Mouse (Mus musculus): Measurements from ENCODE around the gene Sapcd1. TPM values are rescaled to one million over a fixed set of nuclear protein-coding genes. Genes with fewer than 3 reads are reported as not detected.
A peak's percentile ranks its signal among the peaks of the same experiment; 100 is the strongest.

Gene Sapcd1
- polyA plus RNA-seq (2016; fragmentation: Nextera tagmentation; extraction: Ambion mirVana): 5.2 and 5.6 TPM in 2 replicates

DNA sequence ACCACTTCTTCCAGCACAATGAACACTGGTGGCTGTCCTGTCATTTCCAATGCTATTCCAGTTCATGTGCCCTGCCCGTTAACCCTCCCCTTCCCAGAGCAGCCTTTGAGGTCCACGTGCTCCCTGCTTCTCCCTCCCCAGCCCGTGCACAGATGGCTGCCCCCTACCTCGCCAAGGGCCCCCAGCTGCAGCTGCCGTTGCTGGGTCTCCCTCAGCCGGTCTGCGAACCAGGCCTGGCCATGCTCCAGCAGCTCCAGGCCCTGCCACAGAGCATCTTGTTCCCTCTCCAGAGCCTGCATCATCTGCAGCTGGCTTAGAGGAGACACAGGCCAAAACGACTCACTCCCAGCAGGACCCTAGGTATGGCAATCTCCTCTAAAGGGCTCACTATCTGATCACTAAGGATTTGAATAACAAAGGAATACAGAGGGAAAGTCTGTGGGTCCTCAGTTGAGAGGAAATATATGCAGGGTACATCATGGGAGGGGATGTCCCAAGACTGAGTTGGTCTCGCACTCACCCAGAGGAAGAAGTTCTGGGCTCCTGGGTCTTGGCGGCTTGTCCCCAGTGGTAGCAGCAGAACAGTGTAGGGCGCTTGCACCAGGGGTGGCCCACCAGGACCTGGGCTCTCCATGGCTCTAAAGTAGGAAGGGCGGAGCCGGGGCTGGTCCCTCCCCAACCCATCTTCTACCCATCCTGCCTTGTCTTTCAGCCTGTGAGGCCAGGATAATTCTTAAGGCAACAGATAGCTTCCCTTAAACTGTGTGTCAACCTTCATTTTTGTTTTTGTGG is at the start of gene Sapcd1:
TSS of gene Sapcd1 (minus strand) at position 740 of the 792 bp plus-strand sequence.
- peak within 1 kb of the TSS; percentile 37 for H3K4me3 ChIP-seq
- WGBS: 32% methylated on average over 13 of the region's 13 CpGs
- H3K4me1 ChIP-seq (replicated peaks): peaks cover 73% of the 10 kb centered on the region
- peak; percentile 57 for DNase-seq (ENCODE audit: low spot score)
- peak within 1 kb of the TSS; percentile 80 for H3K27ac ChIP-seq
- H3K36me3 ChIP-seq: no peaks in the 10 kb centered on the region
- H3K27me3 ChIP-seq (ENCODE audit: insufficient read depth, poor library complexity, severe bottlenecking): peaks cover 3% of the 10 kb centered on the region; the same call in 1 of the 2 replicates
- no peaks in the 10 kb centered on the region for H3K9me3 ChIP-seq

DNA sequence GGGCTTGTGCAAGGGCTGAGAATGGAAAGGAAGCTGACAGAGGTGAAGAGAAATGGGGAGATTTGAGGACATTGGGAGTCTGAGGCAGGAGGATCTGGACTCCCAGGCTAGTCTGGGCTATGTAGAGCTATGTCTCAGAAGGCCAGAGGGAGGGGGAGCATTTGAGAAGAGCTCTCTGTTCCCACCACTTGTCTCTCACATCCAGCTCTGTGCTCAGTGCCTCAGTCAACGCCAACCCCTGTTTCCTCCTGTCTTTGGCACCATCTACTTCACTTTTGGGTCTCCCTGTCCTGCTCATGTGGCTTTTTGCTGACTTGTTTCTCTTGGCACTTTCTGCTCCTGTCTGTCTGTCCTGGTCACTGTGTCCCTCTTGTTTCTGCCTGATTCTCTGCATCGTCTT is 49.5 kb upstream of the Sapcd1 start:
- peaks cover 15% of the 10 kb centered on the region for H3K27me3 ChIP-seq (ENCODE audit: insufficient read depth, poor library complexity, severe bottlenecking)
- peak overlapping the region; percentile 82 for H3K27ac ChIP-seq
- DNase-seq (ENCODE audit: low spot score): no peak
- H3K36me3 ChIP-seq: no peaks in the 10 kb centered on the region
- 43% methylated on average over 2 of the region's 2 CpGs for WGBS
- peaks cover 41% of the 10 kb centered on the region for H3K4me1 ChIP-seq (replicated peaks)
- H3K4me3 ChIP-seq: peak overlapping the region; percentile 45
- H3K9me3 ChIP-seq: no peaks in the 10 kb centered on the region

DNA sequence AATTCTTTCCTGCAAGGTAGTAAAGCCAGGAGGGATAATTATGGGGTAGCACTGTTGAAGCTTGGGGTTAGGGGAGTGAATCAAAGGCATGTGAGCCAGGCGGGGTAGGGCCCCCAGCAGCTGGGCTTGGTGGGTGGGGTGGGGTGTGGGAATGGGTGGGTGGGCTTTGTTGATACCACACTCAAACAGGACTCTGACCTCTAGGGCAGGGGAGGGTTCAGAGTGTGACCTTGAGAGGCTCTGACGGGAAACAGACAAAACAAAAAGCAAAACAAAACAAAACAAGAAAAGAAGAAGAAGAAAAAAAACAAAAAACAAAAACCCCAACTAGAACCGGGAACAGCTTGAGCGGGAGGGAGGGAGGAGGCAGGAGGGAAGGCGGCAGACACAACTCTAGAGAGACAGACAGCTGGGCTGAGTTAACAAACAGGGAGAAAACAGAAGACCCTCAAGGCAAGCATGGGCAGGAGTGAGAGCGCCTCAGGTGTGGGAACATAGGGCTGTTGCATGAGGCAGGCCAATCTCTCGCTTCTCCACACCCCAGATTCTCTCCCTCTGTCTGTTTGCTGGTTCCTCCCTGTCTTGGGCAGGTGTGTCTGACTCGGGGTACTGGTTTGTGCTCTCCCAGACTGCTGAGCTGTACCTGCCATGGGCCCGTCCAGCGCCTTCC is 48.8 kb upstream of the Sapcd1 start, which contains the start of gene Ly6g6e:
TSS of gene Ly6g6e (plus strand) at position 396 of the 670 bp plus-strand sequence.
- Histone ChIP-seq H3K36me3 (no peaks in the 10 kb centered on the region), H3K4me3 (peak within 1 kb of the TSS; percentile 45), H3K9me3 (no peaks in the 10 kb centered on the region), H3K27me3 (ENCODE audit: insufficient read depth, poor library complexity, severe bottlenecking) (peaks cover 15% of the 10 kb centered on the region), H3K27ac (peak within 1 kb of the TSS; percentile 82), H3K4me1 (replicated peaks) (peaks cover 41% of the 10 kb centered on the region)
- 25% methylated on average over 10 of the region's 10 CpGs for WGBS
- DNase-seq (ENCODE audit: low spot score): no peak

DNA sequence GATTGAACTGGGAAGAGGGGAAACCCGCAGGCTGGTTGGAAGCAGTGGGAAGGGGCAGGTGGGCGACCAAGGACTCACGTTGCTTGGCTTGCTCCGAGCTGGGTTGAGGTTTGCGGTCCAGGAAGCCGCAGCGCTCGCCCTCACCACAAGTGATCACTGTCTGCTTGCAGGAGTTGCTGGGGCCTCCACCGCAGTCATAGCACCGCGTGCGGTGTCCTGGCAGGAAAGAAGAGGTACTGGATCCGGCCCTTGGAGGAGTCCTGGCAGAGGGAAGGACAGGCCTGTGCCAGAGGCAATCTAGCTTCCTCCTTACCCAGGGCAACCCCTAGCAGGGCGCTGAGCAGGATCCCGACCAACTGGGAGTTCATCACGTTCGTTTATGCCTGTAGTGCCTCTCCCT is 46.3 kb upstream of the Sapcd1 start:
- no peak for DNase-seq (ENCODE audit: low spot score)

GRCm38 (mm10) chr17:35071454-35071853 is 43.6 kb upstream of the Sapcd1 start:
- no peaks in the 10 kb centered on the region for H3K36me3 ChIP-seq
- WGBS: 82% methylated on average over 9 of the region's 9 CpGs
- no peak for DNase-seq (ENCODE audit: low spot score)
- no peak overlapping the region for H3K27ac ChIP-seq
- H3K27me3 ChIP-seq (ENCODE audit: insufficient read depth, poor library complexity, severe bottlenecking): peaks cover 28% of the 10 kb centered on the region
- H3K4me3 ChIP-seq: no peak overlapping the region
- no peaks in the 10 kb centered on the region for H3K9me3 ChIP-seq
- H3K4me1 ChIP-seq (replicated peaks): peaks cover 9% of the 10 kb centered on the region

More for the DNA sequence above, 46.3 kb upstream of the Sapcd1 start:
- Histone ChIP-seq H3K27ac (peak overlapping the region; percentile 50), H3K36me3 (no peaks in the 10 kb centered on the region), H3K27me3 (ENCODE audit: insufficient read depth, poor library complexity, severe bottlenecking) (peaks cover 8% of the 10 kb centered on the region; the same call in 1 of the 2 replicates), H3K4me3 (no peak overlapping the region), H3K9me3 (no peaks in the 10 kb centered on the region), H3K4me1 (replicated peaks) (peaks cover 28% of the 10 kb centered on the region)
- 56% methylated on average over 17 of the region's 17 CpGs for WGBS

- Histone ChIP-seq H3K27ac (no peak overlapping the region), H3K27me3 (ENCODE audit: insufficient read depth, poor library complexity, severe bottlenecking) (peaks cover 36% of the 10 kb centered on the region), H3K4me3 (no peak overlapping the region), H3K9me3 (no peaks in the 10 kb centered on the region), H3K36me3 (no peaks in the 10 kb centered on the region), H3K4me1 (replicated peaks) (peaks cover 9% of the 10 kb centered on the region)
- 61% methylated on average over 6 of the region's 6 CpGs for WGBS
- no peak for DNase-seq (ENCODE audit: low spot score)
Measured at GRCm38 (mm10) chr17:35070556-35071229, 42.9 kb upstream of the Sapcd1 start.

GRCm38 (mm10) chr17:35068213-35068914 is 40.5 kb upstream of the Sapcd1 start:
- Histone ChIP-seq H3K4me1 (replicated peaks) (peaks cover 29% of the 10 kb centered on the region), H3K4me3 (no peak overlapping the region), H3K9me3 (no peaks in the 10 kb centered on the region), H3K27ac (no peak overlapping the region), H3K27me3 (ENCODE audit: insufficient read depth, poor library complexity, severe bottlenecking) (peaks cover 55% of the 10 kb centered on the region), H3K36me3 (peaks cover 1% of the 10 kb centered on the region)
- 86% methylated on average over 17 of the region's 17 CpGs for WGBS
- DNase-seq (ENCODE audit: low spot score): no peak

- no peaks in the 10 kb centered on the region for H3K9me3 ChIP-seq
- peaks cover 68% of the 10 kb centered on the region for H3K27me3 ChIP-seq (ENCODE audit: insufficient read depth, poor library complexity, severe bottlenecking)
- H3K27ac ChIP-seq: peak within 1 kb of the TSS; percentile 81
- DNase-seq (ENCODE audit: low spot score): no peak
- H3K36me3 ChIP-seq: peaks cover 24% of the 10 kb centered on the region
- H3K4me1 ChIP-seq (replicated peaks): peaks cover 38% of the 10 kb centered on the region
- peak within 1 kb of the TSS; percentile 54 for H3K4me3 ChIP-seq
- 42% methylated on average over 10 of the region's 10 CpGs for WGBS
Measured at GRCm38 (mm10) chr17:35066084-35066483, 38.3 kb upstream of the Sapcd1 start, which contains the start of gene Mpig6b. TSS of gene Mpig6b (minus strand) at chr17:35066184.

GRCm38 (mm10) chr17:35064951-35065947 is 37.4 kb upstream of the Sapcd1 start, which contains the start of gene Ly6g6c:
TSS of gene Ly6g6c (plus strand) at chr17:35065388.
- no peaks in the 10 kb centered on the region for H3K9me3 ChIP-seq
- peak within 1 kb of the TSS; percentile 54 for H3K4me3 ChIP-seq
- H3K4me1 ChIP-seq (replicated peaks): peaks cover 44% of the 10 kb centered on the region
- WGBS: under 1% methylated on average over 48 of the region's 48 CpGs
- peak within 1 kb of the TSS; percentile 81 for H3K27ac ChIP-seq
- H3K27me3 ChIP-seq (ENCODE audit: insufficient read depth, poor library complexity, severe bottlenecking): peaks cover 68% of the 10 kb centered on the region
- peaks cover 32% of the 10 kb centered on the region for H3K36me3 ChIP-seq
- peak; percentile 68 for DNase-seq (ENCODE audit: low spot score)

- H3K4me3 ChIP-seq: peak overlapping the region; percentile 54
- WGBS: 36% methylated on average over 10 of the region's 10 CpGs
- DNase-seq (ENCODE audit: low spot score): no peak
- H3K36me3 ChIP-seq: peaks cover 35% of the 10 kb centered on the region
- peaks cover 68% of the 10 kb centered on the region for H3K27me3 ChIP-seq (ENCODE audit: insufficient read depth, poor library complexity, severe bottlenecking)
- peaks cover 49% of the 10 kb centered on the region for H3K4me1 ChIP-seq (replicated peaks)
- no peaks in the 10 kb centered on the region for H3K9me3 ChIP-seq
- H3K27ac ChIP-seq: no peak overlapping the region; the same call in 1 of the 2 replicates
Measured at GRCm38 (mm10) chr17:35064378-35064877, 36.6 kb upstream of the Sapcd1 start.

- H3K27me3 ChIP-seq (ENCODE audit: insufficient read depth, poor library complexity, severe bottlenecking): peaks cover 62% of the 10 kb centered on the region
Measured at GRCm38 (mm10) chr17:35063466-35063865, 35.6 kb upstream of the Sapcd1 start.

More at GRCm38 (mm10) chr17:35063466-35063865, 35.6 kb upstream of the Sapcd1 start:
- WGBS: 93% methylated on average over 3 of the region's 3 CpGs
- Histone ChIP-seq H3K36me3 (peaks cover 35% of the 10 kb centered on the region), H3K9me3 (no peaks in the 10 kb centered on the region), H3K4me3 (no peak overlapping the region), H3K4me1 (replicated peaks) (peaks cover 54% of the 10 kb centered on the region), H3K27ac (no peak overlapping the region)
- no peak for DNase-seq (ENCODE audit: low spot score)

Measured in hindbrain, embryonic 10.5 days (tissue).